Mouse (Mus musculus): ENCODE measurements at regions not wholly inside any gene's neighbourhood (a gene's known extent, or its start where the extent isn't known, plus 50 kb on each side); places are given as distances from the start of the nearest gene placed in this dataset.

GRCm38 (mm10) chr10:96438398-96439103, 178.3 kb upstream of the Btg1 start:
- no peak for DNase-seq

DNA sequence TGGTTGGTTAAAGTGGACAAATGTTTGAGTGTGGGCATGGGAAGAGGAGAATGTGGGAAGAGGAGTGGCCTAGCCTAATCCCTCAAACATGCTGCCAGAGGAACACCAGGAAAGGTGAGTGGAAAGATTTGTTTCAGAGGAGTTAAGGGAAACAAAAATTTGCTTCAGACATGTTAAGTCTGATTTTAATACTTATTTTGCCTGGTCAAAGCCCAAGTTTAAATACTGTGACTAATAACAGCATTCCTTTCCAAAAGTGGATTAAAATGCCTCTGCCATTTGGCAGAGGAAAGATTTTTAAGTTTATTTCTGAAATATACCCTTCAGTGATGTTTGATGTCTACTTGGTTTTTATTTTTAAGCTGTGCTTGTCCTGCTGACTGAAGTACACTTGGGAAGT, 174.6 kb upstream of the Btg1 start:
- no peak for DNase-seq

DNA sequence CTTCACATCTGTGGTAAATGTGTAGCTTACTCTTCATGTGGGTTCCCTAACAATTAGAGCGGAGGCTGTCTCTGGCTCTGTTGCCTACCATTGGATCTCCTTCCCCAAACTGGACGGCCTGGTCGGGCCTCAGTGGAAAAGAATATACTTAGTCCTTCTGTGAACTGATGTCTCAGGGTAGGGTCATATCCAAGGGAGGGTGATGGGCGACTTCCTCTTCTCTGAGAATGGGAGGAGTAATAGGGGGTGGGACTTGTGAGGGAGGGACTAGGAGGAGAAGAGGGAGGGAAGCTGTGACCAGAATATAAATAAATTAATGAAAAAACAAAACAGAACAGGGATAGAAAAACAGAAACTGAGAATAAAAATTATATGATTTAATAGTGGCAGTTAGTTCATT, 166.5 kb upstream of the Btg1 start:
- DNase-seq: no peak

DNA sequence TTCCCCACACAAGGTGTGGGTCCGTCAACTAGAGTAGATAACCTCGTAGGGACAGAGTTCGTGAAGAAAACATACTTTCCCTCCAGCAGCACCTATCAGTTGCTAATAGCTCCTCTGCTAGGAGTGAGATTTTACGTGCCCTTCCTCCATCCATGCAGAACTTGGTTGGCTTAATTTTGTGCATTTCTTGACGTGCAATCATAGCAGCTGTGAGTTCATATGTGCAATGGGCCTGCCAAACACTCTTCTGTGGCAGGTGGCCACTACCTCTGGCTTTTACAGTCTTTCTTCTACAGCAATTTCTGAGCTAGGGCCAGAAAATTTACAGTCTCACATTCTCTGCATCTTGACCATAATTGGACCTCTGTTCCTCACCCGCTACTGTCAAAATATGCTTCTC, 161.9 kb upstream of the Btg1 start:
- no peak for DNase-seq

GRCm38 (mm10) chr10:96458551-96458950, 158.3 kb upstream of the Btg1 start:
- DNase-seq: no peak

GRCm38 (mm10) chr10:96459186-96459585, 157.6 kb upstream of the Btg1 start:
- DNase-seq: no peak

- DNase-seq: no peak
Measured at GRCm38 (mm10) chr10:96460151-96460550, 156.7 kb upstream of the Btg1 start.

GRCm38 (mm10) chr10:96460617-96461338, 156.0 kb upstream of the Btg1 start:
- no peak for DNase-seq

DNA sequence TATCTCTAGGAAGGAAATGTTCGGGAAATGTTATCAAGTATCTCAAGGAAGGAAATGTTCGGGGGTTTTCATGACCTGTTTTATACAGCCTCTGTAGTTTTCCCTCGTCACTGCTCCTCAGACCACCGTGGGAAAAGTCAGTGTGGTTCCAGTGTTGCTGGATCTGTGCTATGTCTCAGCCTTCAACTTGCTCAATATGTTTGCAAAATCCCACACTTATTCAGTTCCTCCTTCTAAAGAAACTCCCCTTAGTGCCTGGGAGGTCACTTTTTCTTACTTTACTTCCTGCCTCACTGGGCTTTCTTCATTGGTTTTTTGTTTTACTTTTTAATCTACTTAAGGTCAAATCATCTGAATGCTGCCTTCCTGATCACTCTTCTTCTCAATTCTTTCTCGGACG, 150.8 kb upstream of the Btg1 start:
- no peak for DNase-seq

DNA sequence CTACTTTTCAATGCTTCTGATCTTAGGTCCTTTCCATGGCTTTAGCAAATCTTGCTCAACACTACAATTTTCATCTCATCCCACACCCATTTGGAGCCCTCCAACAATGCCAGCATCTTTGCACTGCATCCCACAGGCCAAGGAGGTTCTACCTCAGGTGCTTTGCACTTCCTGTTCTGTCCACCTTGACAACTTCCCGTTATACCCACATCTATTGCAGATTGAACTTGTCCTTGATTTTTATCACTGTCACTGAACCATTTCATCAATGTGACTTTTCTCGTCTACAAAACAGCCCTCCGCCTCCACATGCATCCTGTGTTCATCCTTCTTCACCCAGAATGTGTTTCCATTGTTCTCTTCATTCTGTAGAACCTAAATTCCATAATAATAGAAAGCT, 150.0 kb upstream of the Btg1 start:
- no peak for DNase-seq

DNA sequence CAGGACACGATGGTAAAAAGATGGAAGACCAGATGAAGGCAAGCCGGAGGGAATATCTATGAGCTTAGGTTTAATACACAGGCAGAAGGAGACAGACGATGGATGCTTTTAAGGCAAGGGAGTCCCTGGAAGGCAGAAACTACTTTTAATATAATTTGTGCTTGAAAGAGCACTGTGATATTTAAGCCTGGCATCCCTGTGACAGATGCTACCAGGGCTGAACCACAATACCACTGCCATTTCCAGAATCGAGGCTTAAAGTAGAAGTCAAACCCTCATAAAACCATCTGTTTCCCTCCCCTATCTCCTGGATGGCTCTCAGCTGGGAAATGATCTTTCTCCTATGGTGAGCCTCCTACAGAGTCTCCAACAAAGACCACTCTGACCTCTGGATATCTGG, 149.1 kb upstream of the Btg1 start:
- DNase-seq: no peak

GRCm38 (mm10) chr10:96471523-96471922, 145.3 kb upstream of the Btg1 start:
- DNase-seq: no peak

- no peak for DNase-seq
Measured at GRCm38 (mm10) chr10:96479350-96479749, 137.5 kb upstream of the Btg1 start.

DNA sequence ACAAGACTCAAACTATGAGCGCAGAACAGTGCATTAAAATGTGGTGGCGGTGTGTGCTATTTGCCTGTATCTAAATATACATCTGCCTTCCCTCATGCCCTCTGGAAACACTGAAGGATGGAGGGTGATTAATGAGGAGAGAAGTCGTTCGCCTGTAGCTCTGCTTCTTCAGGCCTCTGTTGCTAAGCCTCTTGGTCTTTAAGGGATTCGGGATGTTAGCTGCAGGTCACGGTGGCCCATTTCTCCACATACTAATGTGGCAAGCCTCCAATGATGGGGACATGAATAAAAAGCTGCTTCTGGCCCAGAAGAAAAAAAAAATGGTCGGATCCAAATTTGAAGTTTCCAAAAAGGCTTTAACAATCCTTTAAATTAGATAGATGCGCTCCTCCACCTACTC, 137.0 kb upstream of the Btg1 start:
- no peak for DNase-seq

DNA sequence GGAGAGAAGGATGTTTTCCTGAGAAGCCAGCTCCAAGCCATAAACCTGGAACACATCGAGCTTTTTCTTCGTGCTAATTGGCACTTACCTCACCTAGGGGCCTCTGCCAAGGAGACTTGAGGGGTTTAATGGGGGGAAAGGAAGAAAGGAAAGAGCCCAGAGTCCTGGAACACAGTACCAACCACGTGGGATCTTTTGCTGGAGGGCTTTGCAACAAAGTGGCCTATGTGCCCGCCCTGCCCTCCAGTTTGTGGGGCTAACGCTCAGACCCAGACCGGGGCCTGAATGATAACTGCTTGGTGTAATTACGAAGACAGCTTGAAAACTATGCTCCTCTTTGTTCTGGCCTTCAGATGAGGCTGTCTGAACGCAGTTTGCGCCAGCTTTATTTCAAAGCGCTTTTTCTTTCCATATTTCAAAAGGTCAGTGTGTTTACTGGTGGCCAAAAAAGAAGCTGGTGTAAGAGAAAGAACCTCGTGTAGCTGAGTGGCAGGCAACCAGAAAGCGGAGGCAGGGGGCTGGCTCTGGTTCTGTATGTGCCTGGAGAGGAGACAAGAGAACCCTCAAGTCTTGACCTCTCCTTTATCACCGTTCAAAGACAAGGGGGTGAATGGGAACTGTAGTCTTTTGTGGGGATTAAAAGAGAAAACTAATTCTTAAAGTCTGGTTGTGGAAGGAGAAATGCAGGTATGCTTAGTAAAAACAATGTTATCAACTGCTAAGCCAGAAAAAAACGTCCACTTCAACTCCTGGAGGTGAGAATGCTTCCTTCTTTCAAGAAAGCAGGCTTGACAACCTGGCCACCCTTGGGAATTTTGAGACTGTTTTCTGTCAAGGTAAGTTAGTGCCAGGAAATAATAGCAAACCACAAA, 136.1 kb upstream of the Btg1 start:
- no peak for DNase-seq

GRCm38 (mm10) chr10:96481325-96481638, 135.5 kb upstream of the Btg1 start:
- DNase-seq: no peak

DNA sequence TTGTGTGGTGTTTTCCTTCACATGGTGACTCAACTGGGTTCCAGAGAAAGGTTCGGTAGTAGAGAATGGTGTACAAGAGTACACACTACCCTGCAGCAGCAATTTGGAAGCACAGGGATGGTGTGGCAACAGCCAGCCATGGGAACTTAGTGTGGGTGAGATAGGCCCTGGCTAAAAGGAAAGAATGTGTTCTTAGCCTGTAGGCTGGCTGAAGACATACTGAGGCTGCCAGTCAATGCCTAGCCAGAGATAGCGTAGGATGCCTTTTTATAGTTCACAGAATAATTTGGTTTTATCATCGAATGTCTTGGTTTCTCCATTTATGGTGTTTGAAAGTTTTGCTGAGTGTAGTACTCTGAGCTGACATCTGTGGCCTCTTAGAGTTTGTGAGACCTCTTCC, 130.1 kb upstream of the Btg1 start:
- no peak for DNase-seq

DNA sequence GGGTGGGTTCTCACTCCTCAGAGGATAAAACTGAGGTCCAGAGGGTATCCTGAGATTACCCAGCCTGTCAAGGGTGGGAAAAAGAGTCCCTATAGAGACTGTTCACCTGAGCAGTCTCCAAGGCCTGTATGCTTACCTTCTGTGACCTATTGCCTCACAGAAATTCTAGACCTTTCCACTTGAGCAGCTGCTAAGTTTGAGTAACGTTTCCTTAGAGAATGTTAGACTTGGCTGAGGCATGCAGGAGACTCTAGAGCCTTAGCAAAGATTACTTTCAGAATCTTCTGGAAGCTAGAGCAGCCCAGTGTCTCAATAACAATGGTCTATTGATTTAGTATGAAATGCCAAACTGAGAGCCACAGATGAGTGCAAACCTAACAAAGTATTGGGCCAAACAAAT, 123.1 kb upstream of the Btg1 start:
- DNase-seq: no peak

GRCm38 (mm10) chr10:96496700-96497099, 120.1 kb upstream of the Btg1 start:
- DNase-seq: no peak

DNA sequence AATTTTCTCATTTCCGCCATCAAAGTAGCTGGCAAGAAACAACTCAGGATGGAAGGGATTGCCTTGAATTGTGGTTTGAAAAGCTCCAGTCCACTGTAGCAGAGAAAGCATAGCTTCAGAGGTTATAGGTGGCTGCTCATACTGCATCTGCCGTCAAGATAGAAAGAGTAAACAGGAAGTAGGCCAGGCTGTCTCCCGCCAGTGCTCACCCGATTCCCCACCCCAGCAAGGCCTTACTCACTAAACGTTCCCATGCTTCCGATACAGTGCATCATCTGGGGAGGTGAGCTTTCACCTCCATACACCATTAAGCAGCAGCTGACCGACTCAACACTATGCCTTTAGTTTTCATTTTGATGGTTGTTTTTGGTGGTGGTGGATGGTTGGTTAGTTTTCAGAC, 119.3 kb upstream of the Btg1 start:
- DNase-seq: no peak

DNA sequence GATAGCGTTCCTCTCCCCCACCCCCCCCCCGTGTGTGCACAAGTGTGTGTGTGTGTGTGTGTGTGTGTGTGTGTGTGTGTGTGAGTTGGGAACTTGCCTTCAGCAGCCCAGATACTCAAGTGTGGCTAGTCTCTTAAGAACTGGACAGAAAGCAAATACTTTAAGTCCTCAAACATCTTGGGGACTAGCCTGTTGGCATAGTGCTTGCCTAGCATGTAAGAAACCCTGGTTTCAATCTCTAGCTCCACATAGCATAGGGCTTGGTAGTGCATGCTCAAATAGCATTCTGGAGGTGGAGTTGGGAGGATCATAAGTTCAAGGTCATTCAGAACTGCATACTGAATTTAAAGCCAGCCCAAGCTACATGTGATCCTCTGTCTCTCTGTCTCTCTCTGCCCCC, 117.5 kb upstream of the Btg1 start:
- no peak for DNase-seq

- DNase-seq: no peak
Measured at GRCm38 (mm10) chr10:96502090-96502728, 114.6 kb upstream of the Btg1 start.

GRCm38 (mm10) chr10:96502736-96503135, 114.1 kb upstream of the Btg1 start:
- DNase-seq: no peak

DNA sequence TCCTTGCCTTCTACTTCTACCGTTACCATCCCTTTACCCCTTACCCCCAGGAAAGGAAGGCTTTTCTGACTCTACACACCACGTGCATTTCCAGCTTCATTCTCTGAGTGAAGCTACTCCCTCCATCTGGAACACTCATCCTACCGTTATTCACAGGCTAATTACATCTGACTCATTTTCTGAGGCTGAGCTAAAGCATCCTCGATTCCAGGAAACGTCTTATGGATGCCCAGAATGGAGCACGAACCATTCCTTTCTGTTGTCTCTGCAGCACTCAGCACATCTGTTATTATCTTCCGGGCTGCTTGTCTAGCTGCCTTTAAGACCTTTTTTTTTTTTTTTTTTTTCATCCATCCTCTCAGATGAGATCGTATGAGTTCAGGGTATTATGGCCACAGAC, 112.5 kb upstream of the Btg1 start:
- DNase-seq: no peak

All from kidney, adult 11 months (tissue).